Mouse (Mus musculus): ENCODE measurements at regions not wholly inside any gene's neighbourhood (a gene's known extent, or its start where the extent isn't known, plus 50 kb on each side); places are given as distances from the start of the nearest gene placed in this dataset.

DNA sequence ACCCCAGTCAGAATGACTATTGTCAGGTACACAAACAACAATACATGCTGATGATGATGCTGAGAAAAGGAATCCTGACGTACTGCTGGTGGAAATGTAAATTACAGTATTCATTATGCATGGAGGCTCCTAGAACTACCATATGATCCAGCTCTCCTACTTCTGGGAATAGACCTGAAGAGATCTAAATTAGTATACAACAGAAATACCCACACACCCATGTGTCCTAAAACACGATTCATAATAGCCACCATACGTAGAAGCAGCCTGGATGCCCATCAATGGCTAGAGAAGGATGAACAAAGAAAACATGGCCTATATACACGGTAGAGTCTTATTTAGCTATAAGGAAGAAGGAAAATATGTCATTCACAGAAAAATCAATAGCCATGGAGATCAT is 82.3 kb upstream of the Ttc14 start:
- CTCF ChIA-PET = no interaction called here

DNA sequence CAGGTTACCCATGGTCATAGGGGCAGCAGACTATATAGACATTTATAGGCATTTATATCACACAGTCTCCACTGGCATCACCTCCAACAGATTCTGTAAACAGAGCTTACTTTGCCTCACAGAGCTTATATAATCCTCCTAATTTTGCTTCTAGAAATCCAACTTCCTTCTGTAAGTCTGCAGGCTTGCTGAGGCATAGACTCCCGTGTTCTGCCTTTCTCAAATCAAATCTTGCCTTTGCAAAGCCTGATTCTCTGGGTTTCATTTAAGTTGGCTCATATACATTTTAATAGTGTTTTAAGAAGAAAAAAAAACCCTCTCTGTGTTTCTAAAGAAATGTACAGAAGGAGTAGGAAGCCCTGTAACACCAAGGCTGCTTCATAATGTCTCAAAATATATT is 71.7 kb upstream of the Ttc14 start:
- CTCF ChIA-PET = interaction anchor here (0.7 kb wide), 1 partner anchor 287 kb away, joined by 3 read pairs; no protein-coding TSS in a partner anchor

DNA sequence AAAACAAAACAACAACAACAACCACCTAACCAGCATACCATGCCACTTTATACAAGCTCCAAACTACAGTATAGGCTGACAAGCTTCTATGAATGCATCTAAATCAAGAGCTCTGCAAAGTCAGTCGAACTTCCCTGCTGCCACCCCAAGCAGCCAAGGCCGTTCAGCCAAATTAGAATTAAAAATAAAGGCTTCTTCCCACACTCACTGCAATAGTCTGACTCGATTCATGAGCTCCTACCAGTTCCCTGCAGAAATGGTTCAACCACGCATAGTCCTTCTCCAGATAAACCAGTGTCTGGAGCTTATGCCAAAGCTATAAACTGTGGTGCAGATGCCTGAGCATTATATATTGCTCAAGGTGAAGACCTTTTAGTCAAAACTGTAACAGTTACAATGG is 69.3 kb upstream of the Ttc14 start:
- CTCF ChIA-PET = no interaction called here

DNA sequence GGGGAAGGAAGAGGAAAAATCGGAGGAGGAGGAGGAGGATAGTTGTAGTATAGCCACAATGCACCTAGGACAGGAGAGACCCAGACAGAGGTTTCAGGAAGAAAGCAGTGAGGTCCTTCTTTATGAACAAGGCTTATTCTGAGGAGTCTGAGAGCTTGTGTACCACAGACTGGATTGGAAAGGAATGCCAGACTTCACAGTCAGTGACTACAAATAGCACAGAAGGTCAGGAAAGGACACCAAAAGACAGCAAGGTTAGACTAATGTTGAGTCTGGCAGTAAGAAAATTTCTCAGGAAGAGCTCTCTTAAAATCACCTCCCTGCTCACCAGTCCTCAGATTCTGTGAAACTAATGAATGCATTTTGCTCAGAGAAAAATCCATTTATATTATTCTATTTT is 62.1 kb upstream of the Ttc14 start:
- CTCF ChIA-PET = no interaction called here

DNA sequence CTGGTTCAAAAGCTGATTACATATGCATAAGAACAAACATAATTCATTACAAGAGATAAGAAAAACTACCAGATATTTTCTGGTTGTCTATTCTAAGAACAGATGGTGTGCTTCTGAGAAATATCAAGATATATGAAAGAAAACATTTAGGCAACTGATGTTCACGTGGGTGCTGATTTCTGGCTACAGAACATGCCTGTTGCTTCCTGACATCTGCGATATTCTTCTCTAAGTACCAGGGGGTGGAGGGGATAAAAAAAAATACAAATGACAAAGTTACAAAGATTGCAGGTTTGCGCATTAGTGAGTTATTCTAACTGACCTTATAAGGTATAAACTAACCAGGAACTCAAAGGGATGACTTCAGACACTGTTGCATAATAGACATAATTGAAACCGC is 57.5 kb upstream of the Ttc14 start:
- CTCF ChIA-PET = no interaction called here

Data from spleen, embryonic (tissue).